Mouse (Mus musculus) hindbrain, embryonic 11.5 days (tissue): ENCODE data around the gene Megf11. TPM values are rescaled to one million over a fixed set of nuclear protein-coding genes. Genes with fewer than 3 reads are reported as not detected.
"Not testable (repeated sequence)": the region's sequence is repeated elsewhere in the genome, so short reads cannot be mapped to it uniquely, and the experiment has no call there.

Experiments
- ATAC-seq: fragments of 200-750 bp; cut with Nextera tagmentation; 2 replicates; pipeline ENCODE4 v1.8.0; 2017; ENCODE audit warnings: mild to moderate bottlenecking, moderate TSS enrichment, moderate library complexity; ENCODE audit not compliant: low FRiP score
- DNase-seq: peaks from one replicate; pipeline ENCODE4 v3.0.0-alpha.2; 2015; ENCODE audit warnings: low spot score
- H3K27ac ChIP-seq: fragments of 300-500 bp; sonication (generic); 2 replicates; pipeline ENCODE4 v1.5.1; 2014; ENCODE audit warnings: mild to moderate bottlenecking, low read depth, low read length
- H3K27me3 ChIP-seq: fragments of 300-500 bp; sonication (generic); 2 replicates; pipeline ENCODE4 v1.6.1; 2014; ENCODE audit warnings: mild to moderate bottlenecking, low read length, moderate library complexity, mixed read lengths; ENCODE audit not compliant: control insufficient read depth, insufficient read depth
- H3K36me3 ChIP-seq: fragments of 300-500 bp; sonication (generic); 2 replicates; pipeline ENCODE4 v1.6.1; 2014; ENCODE audit warnings: mild to moderate bottlenecking, low read length, moderate library complexity, mixed read lengths; ENCODE audit not compliant: control insufficient read depth, insufficient read depth
- H3K4me1 ChIP-seq: fragments of 300-500 bp; sonication (generic); replicated peaks from 2 replicates; pipeline ENCODE4 v1.6.1; 2014; ENCODE audit warnings: low read length, mixed read lengths; ENCODE audit not compliant: control insufficient read depth, insufficient read depth
- H3K4me2 ChIP-seq: fragments of 300-500 bp; sonication (generic); replicated peaks from 2 replicates; pipeline ENCODE4 v1.6.1; 2014; ENCODE audit warnings: mild to moderate bottlenecking, low read depth, low read length
- H3K4me3 ChIP-seq: fragments of 300-500 bp; sonication (generic); 2 replicates; pipeline ENCODE4 v1.5.1; 2014; ENCODE audit warnings: low read depth, low read length
- H3K9ac ChIP-seq: fragments of 300-500 bp; sonication (generic); 2 replicates; pipeline ENCODE4 v1.6.1; 2014; ENCODE audit warnings: low read depth, low read length
- H3K9me3 ChIP-seq: fragments of 300-500 bp; sonication (generic); 2 replicates; pipeline ENCODE4 v1.6.1; 2016; ENCODE audit warnings: low read length; ENCODE audit not compliant: control insufficient read depth
- whole genome bisulfite sequencing: fragments of 180-500 bp; shearing (Covaris S2); extraction: QIAGEN DNeasy Blood & Tissue Kit; methylation state at CpG from one replicate; pipeline ENCODE4 v1.1.7; 2014; 5-methylcytosine and 5-hydroxymethylcytosine counted together
- polyA plus RNA-seq: library from polyadenylated mRNA; unstranded; fragments of >200 nt; fragmentation: Nextera tagmentation; extraction: Ambion mirVana; gene quantifications from 2 replicates; pipeline ENCODE4 v1.2.1, GENCODE M21; 2014

Gene Megf11
- polyA plus RNA-seq, 1 experiment from 2014 or later: 5.0 TPM

DNA sequence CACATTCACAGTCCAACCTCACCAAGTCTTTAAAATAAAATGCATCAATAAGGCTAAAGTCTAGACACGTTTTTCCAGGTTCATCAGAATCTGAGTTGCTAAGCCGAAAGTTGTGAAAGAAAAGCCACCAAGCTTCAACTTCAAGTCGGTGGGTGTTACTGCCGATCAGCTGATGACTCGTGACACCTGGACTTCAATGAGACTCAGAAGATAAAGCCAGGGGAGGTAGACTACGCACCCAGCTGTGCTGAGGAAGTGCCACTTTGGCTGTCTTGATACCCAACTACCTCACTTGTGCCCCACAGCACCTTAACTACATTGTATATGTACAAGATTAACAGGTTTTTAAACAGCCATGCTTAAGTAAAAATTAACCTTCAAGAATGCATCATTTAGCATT, 348.7 kb downstream of the Megf11 start:
- Histone ChIP-seq H3K4me3 (no peak overlapping the region), H3K36me3 (no peaks in the 10 kb centered on the region), H3K9ac (no peak overlapping the region), H3K4me2 (no peak overlapping the region), H3K9me3 (no peaks in the 10 kb centered on the region), H3K4me1 (0 out of 2 replicates have a peak, but pooled peaks cover 2% of the 10 kb centered on the region), H3K27me3 (no peaks in the 10 kb centered on the region), H3K27ac (no peak overlapping the region)
- DNase-seq (no peak), ATAC-seq (no peak)
- WGBS: 76% methylated on average over 6 of the region's 6 CpGs

DNA sequence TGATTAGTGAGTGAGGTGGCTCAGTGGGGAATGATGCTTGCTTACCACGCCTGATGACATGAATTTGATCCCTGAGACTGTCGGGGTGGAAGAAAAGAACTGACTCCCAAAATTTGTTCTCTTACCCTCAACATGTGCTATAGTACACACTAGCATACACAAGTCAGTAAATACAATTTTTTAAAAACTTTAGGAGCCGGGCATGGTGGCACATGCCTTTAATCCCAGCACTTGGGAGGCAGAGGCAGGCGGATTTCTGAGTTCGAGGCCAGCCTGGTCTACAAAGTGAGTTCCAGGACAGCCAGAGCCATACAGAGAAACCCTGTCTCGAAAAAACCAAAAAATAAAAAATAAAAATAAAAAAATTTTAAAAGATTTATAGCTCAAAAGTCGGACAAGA, 349.6 kb downstream of the Megf11 start:
- not testable (repeated sequence) for H3K27me3 ChIP-seq, H3K9me3 ChIP-seq, H3K4me2 ChIP-seq, H3K36me3 ChIP-seq, H3K27ac ChIP-seq, DNase-seq, H3K9ac ChIP-seq, H3K4me1 ChIP-seq, ATAC-seq, H3K4me3 ChIP-seq
- 89% methylated on average over 7 of the region's 7 CpGs for WGBS

DNA sequence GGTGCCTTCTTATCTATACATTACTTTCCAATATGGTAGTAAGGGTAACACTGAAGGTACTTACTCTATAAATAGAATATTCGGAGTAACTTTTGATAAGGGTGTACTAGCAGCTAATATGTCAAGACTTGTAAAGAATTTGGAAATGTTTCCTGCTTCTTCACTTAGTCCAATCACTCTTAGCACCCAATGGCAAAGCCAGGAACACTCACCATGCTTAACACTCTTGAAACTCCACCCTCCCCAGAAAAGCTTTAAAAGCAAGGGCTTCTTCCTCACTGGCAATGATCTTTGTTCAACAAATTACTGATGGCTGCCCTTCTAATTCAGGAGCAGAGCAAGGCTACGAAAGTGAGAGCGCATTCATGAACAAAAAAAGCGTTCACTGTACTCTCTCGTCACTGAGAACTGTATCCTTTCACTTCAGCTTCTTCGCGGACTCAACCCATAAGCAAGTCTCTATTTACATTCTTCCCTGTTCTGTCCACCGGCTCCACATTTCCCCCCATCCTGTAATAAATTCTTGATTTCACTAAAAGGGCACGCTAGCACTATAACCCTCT, 350.7 kb downstream of the Megf11 start:
- Histone ChIP-seq H3K27ac (peak overlapping the region; percentile 87), H3K9ac (peak overlapping the region; percentile 88), H3K9me3 (no peaks in the 10 kb centered on the region), H3K27me3 (no peaks in the 10 kb centered on the region), H3K4me3 (peak overlapping the region; percentile 97), H3K4me1 (0 out of 2 replicates have a peak, but pooled peaks cover 2% of the 10 kb centered on the region), H3K4me2 (peak overlapping the region; percentile 65), H3K36me3 (no peaks in the 10 kb centered on the region)
- 18% methylated on average over 9 of the region's 9 CpGs for WGBS
- no peak for ATAC-seq
- peak; percentile 26 for DNase-seq

DNA sequence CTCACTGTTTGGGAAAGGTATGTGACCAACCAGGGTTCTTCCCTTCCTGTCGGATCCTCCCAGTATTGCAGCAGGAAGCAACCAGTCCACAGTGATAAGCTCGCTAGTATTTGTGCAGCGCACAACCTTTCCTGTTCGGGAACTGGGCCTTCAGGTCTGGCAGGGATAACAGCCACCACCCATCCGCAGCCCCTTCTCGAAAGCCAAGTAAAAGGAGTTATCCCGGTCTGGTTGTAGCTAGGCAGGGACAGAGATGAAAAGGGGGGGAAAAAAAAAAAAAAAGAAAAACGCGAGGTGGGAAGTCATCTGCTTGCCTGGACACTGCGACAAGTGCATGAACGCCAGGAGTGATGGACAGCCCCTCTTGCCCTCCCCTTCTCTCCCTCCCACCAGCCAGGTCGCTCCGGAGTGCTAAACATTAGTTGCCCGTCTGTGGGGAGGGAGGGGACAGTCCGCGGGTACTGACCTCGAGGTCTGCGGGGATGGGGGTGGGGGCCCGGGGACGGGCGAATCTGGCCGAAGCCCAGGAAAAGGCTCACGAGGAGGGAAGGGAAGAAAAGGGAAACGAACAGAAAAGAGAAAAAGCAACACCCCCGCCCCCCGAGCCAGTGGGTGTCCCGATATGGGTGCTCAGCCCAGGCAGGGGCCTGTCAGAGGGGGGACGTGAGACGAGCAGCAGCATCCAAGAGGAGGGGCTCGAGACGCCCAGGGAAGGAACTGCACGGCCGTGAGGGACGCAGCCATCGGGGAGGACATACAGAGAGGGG, 351.4 kb downstream of the Megf11 start:
- H3K4me2 ChIP-seq: peak overlapping the region; percentile 65
- under 1% methylated on average over 35 of the region's 35 CpGs for WGBS
- H3K4me1 ChIP-seq: 0 out of 2 replicates have a peak, but pooled peaks cover 2% of the 10 kb centered on the region

GRCm38 (mm10) chr9:64737406-64738201, 352.2 kb downstream of the Megf11 start, which contains the start of gene Rab11a:
Rab11a (minus strand) TSS chr9:64737758.
- 0 out of 2 replicates have a peak, but pooled peaks cover 2% of the 10 kb centered on the region for H3K4me1 ChIP-seq
- H3K9ac ChIP-seq: peak within 1 kb of the TSS; percentile 88
- DNase-seq: peak; percentile 97
- ATAC-seq: peak; percentile 97
- H3K27me3 ChIP-seq: no peaks in the 10 kb centered on the region
- H3K36me3 ChIP-seq: no peaks in the 10 kb centered on the region
- no peaks in the 10 kb centered on the region for H3K9me3 ChIP-seq
- peak within 1 kb of the TSS; percentile 65 for H3K4me2 ChIP-seq
- H3K27ac ChIP-seq: peak within 1 kb of the TSS; percentile 87
- H3K4me3 ChIP-seq: peak within 1 kb of the TSS; percentile 97
- WGBS: under 1% methylated on average over 58 of the region's 61 CpGs

More for the DNA sequence above, 351.4 kb downstream of the Megf11 start:
- Histone ChIP-seq H3K9me3 (no peaks in the 10 kb centered on the region), H3K27ac (peak overlapping the region; percentile 87), H3K4me3 (peak overlapping the region; percentile 97), H3K9ac (peak overlapping the region; percentile 88), H3K27me3 (no peaks in the 10 kb centered on the region), H3K36me3 (no peaks in the 10 kb centered on the region)
- ATAC-seq (peak; percentile 85), DNase-seq (peak; percentile 62)

DNA sequence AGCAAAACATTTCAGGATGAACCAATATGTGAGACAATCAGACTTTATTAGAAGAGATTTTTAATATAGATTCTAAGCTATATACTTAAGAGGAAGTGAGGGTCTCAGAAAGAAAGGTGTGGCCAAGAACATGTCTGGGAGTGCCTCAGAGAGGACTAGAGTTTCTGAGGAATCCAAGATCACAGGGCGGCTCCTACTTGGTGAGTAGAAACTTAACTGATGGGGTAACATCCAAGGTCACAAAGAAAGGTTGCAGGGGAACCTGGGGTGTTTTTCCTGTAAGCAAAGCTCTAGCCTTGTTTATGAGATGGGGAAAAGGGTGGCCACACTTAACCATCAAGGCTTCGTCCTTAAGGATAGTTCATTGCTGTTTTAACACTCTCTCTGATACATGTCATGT, 353.6 kb downstream of the Megf11 start:
- no peak overlapping the region for H3K9ac ChIP-seq
- H3K4me2 ChIP-seq: no peak overlapping the region
- 79% methylated on average over 2 of the region's 2 CpGs for WGBS
- H3K27ac ChIP-seq: no peak overlapping the region
- H3K4me3 ChIP-seq: no peak overlapping the region
- ATAC-seq (no peak), DNase-seq (no peak)
- H3K4me1 ChIP-seq: 0 out of 2 replicates have a peak, but pooled peaks cover 2% of the 10 kb centered on the region
- H3K27me3 ChIP-seq: no peaks in the 10 kb centered on the region
- no peaks in the 10 kb centered on the region for H3K36me3 ChIP-seq
- H3K9me3 ChIP-seq: no peaks in the 10 kb centered on the region

DNA sequence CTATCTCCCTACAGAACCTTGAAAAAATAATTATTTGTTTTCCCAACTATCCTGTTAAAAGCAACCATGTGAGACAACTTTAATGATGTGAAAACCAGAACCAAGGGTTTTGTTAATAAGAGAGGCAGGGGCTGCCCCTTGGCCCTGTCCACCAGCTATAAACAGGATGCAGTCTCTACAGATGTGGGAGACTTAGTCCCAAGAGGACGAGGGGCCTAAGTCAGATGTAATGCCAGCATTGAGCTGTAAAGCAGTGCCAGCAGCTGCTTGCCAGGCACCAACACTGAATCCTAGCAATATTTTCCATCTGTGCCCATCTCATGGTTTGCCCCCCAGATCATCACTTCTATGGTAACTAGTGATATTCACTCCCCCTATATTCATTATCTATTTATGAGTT, 357.0 kb downstream of the Megf11 start:
- H3K36me3 ChIP-seq: no peaks in the 10 kb centered on the region
- no peak overlapping the region for H3K27ac ChIP-seq
- H3K9me3 ChIP-seq: no peaks in the 10 kb centered on the region
- no peaks in the 10 kb centered on the region for H3K4me1 ChIP-seq
- H3K27me3 ChIP-seq: no peaks in the 10 kb centered on the region
- WGBS: 48% methylated on average over 1 of the region's 1 CpGs
- no peak overlapping the region for H3K4me3 ChIP-seq
- no peak for ATAC-seq
- no peak for DNase-seq
- H3K4me2 ChIP-seq: no peak overlapping the region
- H3K9ac ChIP-seq: no peak overlapping the region

DNA sequence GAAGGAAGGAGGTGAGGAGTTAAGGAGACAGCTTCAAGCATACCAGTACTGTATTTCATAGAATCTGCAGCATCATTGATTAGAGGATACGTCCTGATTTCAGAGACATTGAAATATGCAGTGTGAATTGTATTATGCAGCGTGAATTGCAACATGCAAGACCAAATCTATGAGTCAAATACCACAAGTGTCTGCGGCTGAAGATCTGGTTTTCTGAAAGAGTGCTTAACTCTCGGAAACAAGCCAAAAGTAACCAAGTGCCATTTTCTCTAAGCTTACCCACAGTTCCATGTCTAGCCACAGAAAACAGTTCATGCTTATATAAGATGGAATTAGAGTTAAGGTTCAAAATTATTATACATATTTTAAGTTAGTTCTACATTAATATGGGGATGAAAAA, 362.3 kb downstream of the Megf11 start:
- WGBS: 86% methylated on average over 4 of the region's 4 CpGs

More for the DNA sequence above, 362.3 kb downstream of the Megf11 start:
- Histone ChIP-seq H3K36me3 (no peaks in the 10 kb centered on the region), H3K9ac (no peak overlapping the region), H3K4me3 (no peak overlapping the region), H3K27me3 (no peaks in the 10 kb centered on the region), H3K9me3 (no peaks in the 10 kb centered on the region), H3K4me1 (no peaks in the 10 kb centered on the region), H3K4me2 (no peak overlapping the region), H3K27ac (no peak overlapping the region)
- no peak for DNase-seq
- ATAC-seq: no peak
